Mouse (Mus musculus) intestine, embryonic 14.5 days (tissue): Measurements from ENCODE around the gene Slc44a5. TPM values are rescaled to one million over a fixed set of nuclear protein-coding genes. Genes with fewer than 3 reads are reported as not detected.

Experiments used
- ATAC-seq: fragments of 200-750 bp; cut with Nextera tagmentation; replicated peaks from 2 replicates; pipeline ENCODE4 v1.8.0; 2017; ENCODE audit warnings: low read depth, moderate number of reproducible peaks, moderate TSS enrichment, moderate library complexity; ENCODE audit not compliant: low FRiP score, low TSS enrichment
- DNase-seq: peaks from one replicate; pipeline ENCODE4 v3.0.0-alpha.2; 2018; ENCODE audit warnings: low spot score
- H3K27ac ChIP-seq: fragments of 300-500 bp; sonication (generic); 2 replicates; pipeline ENCODE4 v1.5.1; 2014; ENCODE audit warnings: low read depth, mild to moderate bottlenecking, control low read depth
- H3K27me3 ChIP-seq: fragments of 300-500 bp; sonication (generic); replicated peaks from 2 replicates; pipeline ENCODE4 v1.6.1; 2014; ENCODE audit warnings: low read length, control low read depth; ENCODE audit not compliant: control insufficient read depth, insufficient read depth
- H3K36me3 ChIP-seq: fragments of 300-500 bp; sonication (generic); 2 replicates; pipeline ENCODE4 v1.6.1; 2014; ENCODE audit warnings: low read length, control low read depth; ENCODE audit not compliant: control insufficient read depth, insufficient read depth
- H3K4me1 ChIP-seq: fragments of 300-500 bp; sonication (generic); replicated peaks from 2 replicates; pipeline ENCODE4 v1.6.1; 2014; ENCODE audit warnings: low read length, control low read depth, mixed read lengths; ENCODE audit not compliant: control insufficient read depth, insufficient read depth
- H3K4me2 ChIP-seq: fragments of 300-500 bp; sonication (generic); 2 replicates; pipeline ENCODE4 v1.6.1; 2014; ENCODE audit warnings: low read length
- H3K4me3 ChIP-seq: fragments of 300-500 bp; sonication (generic); 2 replicates; pipeline ENCODE4 v1.5.1; 2014; ENCODE audit warnings: low read depth, low read length, control low read depth, mixed read lengths
- H3K9ac ChIP-seq: fragments of 300-500 bp; sonication (generic); 2 replicates; pipeline ENCODE4 v1.6.1; 2014; ENCODE audit warnings: mild to moderate bottlenecking, low read length
- H3K9me3 ChIP-seq: fragments of 300-500 bp; sonication (generic); 2 replicates; pipeline ENCODE4 v1.6.1; 2016; ENCODE audit warnings: low read length, control low read depth; ENCODE audit not compliant: control insufficient read depth
- WGBS: fragments of 180-500 bp; shearing (Covaris S2); extraction: QIAGEN DNeasy Blood & Tissue Kit; methylation state at CpG from one replicate; pipeline ENCODE4 v1.1.7; 2014; 5-methylcytosine and 5-hydroxymethylcytosine counted together
- polyA plus RNA-seq: library from polyadenylated mRNA; unstranded; fragments of >200 nt; fragmentation: Nextera tagmentation; extraction: Ambion mirVana; gene quantifications from 2 replicates; pipeline ENCODE4 v1.2.1, GENCODE M21; 2014

Slc44a5 gene
- polyA plus RNA-seq, 1 experiment from 2014 or later, result 1.5 TPM

DNA sequence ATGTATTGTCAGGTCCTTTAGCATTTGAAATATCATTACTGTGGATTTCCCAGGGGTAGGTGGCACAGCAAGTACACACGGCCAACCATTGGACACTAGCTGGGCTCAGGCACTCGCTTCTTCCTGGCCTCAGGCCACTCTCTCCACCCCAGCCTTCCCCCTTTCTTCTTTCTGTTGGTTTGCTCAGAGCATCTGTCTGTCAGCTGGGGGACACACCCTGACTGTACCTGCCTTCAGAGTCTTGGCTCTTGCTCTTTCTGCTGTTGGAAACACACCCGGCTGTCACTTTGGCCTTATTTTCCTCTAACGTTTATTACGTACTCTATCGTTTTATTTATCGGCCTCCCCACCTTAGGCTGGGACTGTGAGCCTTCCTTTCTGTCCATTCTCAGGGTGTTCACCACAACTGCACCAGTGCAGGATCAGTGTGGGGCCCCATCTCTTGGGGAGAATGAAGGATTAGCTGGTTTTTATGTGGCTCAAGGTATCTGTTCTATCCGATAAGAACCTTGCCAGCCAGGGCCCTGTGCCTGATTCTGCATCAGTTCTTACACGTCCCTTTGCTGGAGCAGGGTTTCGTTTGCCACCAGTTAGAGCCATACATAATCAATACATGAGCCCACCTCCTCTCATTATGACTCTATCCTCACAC is 220.1 kb downstream of the Slc44a5 start:
- WGBS, result 61% methylated on average over 10 of the region's 10 CpGs
- Histone ChIP-seq H3K27ac (no peak overlapping the region), H3K4me3 (no peak overlapping the region), H3K9ac (no peak overlapping the region), H3K36me3 (no peaks in the 10 kb centered on the region), H3K4me2 (no peak overlapping the region), H3K4me1 (peaks cover 19% of the 10 kb centered on the region), H3K27me3 (no peaks in the 10 kb centered on the region), H3K9me3 (no peaks in the 10 kb centered on the region)
- no peak for DNase-seq
- no peak for ATAC-seq

DNA sequence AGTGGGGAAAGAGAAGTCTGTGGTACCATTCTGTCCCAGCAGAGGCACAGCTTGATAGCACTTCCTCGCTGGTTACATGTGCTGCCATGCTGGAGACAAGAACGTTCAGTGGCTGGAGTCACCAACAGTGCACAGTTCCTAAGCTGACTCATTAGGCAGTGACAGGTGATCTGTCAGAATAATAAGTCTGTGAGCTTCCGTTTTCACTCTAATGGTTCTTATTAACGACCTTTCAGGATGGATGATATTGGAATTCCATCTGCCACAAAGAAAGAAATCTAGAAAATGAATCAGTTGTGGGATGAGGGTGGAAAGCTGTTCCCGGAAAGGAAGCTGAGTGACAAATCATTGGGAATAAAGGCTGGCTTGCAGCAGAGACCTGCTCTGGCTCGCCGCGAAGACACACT is 227.2 kb downstream of the Slc44a5 start:
- no peak overlapping the region for H3K4me3 ChIP-seq
- no peak overlapping the region for H3K9ac ChIP-seq
- WGBS, result 40% methylated on average over 8 of the region's 8 CpGs
- no peaks in the 10 kb centered on the region for H3K27me3 ChIP-seq
- DNase-seq, result no peak
- no peaks in the 10 kb centered on the region for H3K4me1 ChIP-seq
- H3K9me3 ChIP-seq, result no peaks in the 10 kb centered on the region
- no peaks in the 10 kb centered on the region for H3K36me3 ChIP-seq
- H3K27ac ChIP-seq, result no peak overlapping the region
- no peak overlapping the region for H3K4me2 ChIP-seq
- no peak for ATAC-seq

DNA sequence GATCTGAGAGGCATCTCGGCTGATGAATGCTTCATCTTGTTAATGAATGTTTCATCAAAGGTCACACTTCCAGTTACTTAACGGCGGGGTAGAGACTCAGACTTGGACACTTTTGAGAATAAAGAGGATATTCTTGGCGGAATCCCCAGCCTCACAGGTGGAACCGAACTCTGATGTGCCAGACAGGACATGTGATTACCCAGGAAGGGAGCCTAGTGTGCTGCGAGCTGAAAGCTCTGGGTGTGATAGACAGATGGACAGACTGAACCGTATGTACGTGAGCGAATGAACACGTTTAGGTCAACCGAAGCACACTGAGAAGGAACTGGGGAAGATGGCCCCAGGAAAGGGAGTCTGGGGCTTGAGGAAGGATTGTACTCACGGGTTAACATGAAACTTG is 228.6 kb downstream of the Slc44a5 start:
- Histone ChIP-seq H3K4me2 (no peak overlapping the region), H3K9ac (no peak overlapping the region), H3K9me3 (no peaks in the 10 kb centered on the region), H3K4me1 (no peaks in the 10 kb centered on the region), H3K27ac (no peak overlapping the region), H3K36me3 (no peaks in the 10 kb centered on the region), H3K27me3 (no peaks in the 10 kb centered on the region), H3K4me3 (no peak overlapping the region)
- DNase-seq, result no peak
- WGBS, result 94% methylated on average over 12 of the region's 12 CpGs
- ATAC-seq, result no peak

DNA sequence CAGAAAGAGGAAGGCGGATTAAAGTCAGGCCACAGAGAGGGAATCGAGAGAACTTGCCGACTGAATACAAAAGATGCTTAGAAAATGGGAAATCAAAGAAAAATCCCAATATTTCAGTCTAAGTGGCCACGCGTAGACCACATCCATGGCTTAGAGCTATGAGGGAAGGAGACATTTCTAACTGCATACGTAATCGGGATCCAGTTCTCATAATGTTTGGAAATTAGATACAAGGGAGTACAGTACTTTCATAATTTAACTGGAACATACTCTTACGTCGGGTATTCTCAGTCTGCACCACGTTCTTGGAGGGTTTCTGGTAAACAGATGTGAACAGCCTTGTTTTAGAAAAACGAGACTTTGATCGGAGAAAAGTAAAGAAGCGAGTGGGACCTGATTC is 229.1 kb downstream of the Slc44a5 start:
- no peak for DNase-seq
- H3K9me3 ChIP-seq, result no peaks in the 10 kb centered on the region
- H3K36me3 ChIP-seq, result no peaks in the 10 kb centered on the region
- H3K27ac ChIP-seq, result no peak overlapping the region
- no peak overlapping the region for H3K4me2 ChIP-seq
- H3K9ac ChIP-seq, result no peak overlapping the region
- WGBS, result 89% methylated on average over 13 of the region's 13 CpGs
- no peaks in the 10 kb centered on the region for H3K27me3 ChIP-seq
- no peak for ATAC-seq
- H3K4me3 ChIP-seq, result no peak overlapping the region
- no peaks in the 10 kb centered on the region for H3K4me1 ChIP-seq

DNA sequence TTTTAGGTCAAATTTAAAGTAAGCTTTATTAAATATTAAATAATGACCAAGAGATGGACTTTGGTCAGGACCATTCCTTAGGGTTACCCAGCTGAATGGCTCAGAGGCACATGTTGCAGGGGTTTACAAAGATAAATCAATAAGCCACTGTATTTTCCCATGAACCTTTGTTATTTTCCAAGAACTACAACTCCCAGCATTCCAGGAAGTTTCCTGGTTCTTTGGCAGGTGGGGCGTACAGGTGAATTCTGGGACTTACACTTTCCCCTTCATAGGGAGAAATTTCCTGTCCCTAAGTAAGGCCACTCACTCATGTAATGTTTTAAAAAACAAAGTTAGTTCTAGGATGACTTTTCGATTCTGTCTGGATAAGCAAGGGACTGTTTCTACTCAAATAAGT is 235.2 kb downstream of the Slc44a5 start:
- Histone ChIP-seq H3K27ac (no peak overlapping the region), H3K27me3 (no peaks in the 10 kb centered on the region), H3K4me1 (peaks cover 5% of the 10 kb centered on the region; the same call in 1 of the 2 replicates), H3K4me2 (no peak overlapping the region), H3K9me3 (no peaks in the 10 kb centered on the region), H3K9ac (no peak overlapping the region), H3K4me3 (no peak overlapping the region), H3K36me3 (no peaks in the 10 kb centered on the region)
- DNase-seq (no peak), ATAC-seq (no peak)
- WGBS, result 92% methylated on average over 2 of the region's 2 CpGs

DNA sequence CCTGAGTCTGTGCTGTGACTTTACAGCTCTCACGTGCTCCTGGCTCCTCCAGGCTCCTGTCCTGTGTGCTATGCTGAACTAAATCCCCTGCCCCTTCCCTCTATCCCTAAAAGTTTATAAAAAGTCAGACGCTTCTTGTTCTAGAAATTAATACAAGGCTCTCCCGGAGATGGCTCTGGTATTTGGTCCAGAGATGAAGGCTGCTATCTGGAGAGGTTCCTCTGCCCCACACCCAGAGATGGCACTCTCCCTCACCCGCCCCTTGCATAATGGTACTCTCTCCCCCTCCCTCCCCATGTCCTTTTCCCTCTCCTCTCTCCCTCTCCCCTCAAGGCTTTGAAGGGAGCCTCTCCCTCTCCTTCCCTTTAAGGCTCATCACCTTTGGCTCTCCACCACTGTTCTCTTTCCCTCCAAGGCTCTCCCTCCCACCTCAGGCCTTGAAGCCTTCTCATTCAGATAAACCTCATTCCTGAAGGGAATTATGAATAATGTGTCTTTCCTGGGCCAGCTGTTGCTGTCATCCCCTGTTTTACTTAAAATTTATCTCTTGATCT is 236.0 kb downstream of the Slc44a5 start:
- DNase-seq (no peak), ATAC-seq (no peak)
- Histone ChIP-seq H3K9me3 (no peaks in the 10 kb centered on the region), H3K27me3 (no peaks in the 10 kb centered on the region), H3K4me3 (no peak overlapping the region), H3K4me2 (no peak overlapping the region), H3K27ac (no peak overlapping the region), H3K9ac (no peak overlapping the region), H3K36me3 (no peaks in the 10 kb centered on the region), H3K4me1 (peaks cover 5% of the 10 kb centered on the region; the same call in 1 of the 2 replicates)
- 24% methylated on average over 4 of the region's 4 CpGs for WGBS

DNA sequence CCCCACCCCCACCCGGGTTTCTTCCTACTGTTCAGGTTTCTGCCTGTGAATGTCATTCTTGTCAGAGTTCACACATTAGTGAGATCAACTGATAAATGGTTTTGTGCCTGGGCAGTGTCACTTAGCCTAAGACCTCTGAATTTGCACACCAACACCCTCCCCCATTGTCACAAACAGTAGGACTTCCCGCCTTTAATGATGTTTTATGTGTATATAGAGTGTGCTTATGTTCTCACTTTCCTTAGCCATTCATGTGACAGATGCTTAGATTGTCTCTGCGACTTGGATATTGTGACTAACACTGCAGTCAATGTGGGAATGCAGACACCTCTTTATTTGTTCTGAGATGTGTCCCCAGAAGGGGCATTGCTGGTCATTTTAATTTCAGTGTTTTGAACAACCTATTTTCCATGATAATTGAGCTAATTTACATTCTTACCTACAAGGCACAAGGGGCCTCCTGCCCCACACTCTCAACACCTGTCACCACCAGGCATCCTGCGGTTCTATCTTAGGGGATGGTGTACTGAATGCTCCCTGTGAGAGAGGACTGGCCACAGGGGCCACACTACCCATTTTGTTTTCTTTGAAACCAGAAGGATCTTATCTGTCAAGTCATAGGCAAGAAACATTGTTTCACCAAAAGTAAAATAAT is 236.7 kb downstream of the Slc44a5 start:
- Histone ChIP-seq H3K9ac (no peak overlapping the region), H3K4me1 (peaks cover 5% of the 10 kb centered on the region; the same call in 1 of the 2 replicates), H3K4me3 (no peak overlapping the region), H3K4me2 (no peak overlapping the region), H3K9me3 (no peaks in the 10 kb centered on the region), H3K27me3 (no peaks in the 10 kb centered on the region), H3K27ac (no peak overlapping the region), H3K36me3 (no peaks in the 10 kb centered on the region)
- DNase-seq (no peak), ATAC-seq (no peak)
- 22% methylated on average over 4 of the region's 4 CpGs for WGBS

DNA sequence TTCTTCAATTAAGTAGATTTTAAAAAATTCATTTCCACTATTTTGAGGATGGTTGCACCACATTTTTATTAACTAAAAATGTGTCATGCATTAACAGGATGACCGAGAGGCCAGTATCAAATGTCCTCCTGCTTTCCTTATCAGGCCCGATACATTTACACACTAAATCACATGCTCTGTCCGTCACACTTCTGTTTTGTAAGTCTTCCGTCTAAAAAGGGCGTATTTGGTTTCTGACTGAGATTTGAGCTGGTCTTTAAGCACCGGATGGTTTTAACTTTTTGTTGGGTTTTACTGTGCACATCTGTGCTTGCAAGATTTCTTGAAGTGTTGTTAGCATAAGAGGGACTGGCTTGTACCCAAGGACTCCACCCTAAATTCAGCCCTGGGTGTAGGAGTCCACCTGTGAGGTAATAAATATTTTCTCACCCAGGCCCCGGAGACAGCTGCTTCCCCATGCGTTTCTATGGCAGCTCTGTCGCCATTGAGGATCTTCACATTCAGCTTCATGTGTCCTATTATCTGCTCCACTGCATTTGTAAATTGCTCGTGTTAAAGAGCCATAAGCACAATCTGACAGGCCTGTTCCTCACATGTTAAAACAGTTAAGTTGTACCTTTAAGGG is 237.3 kb downstream of the Slc44a5 start:
- 52% methylated on average over 10 of the region's 10 CpGs for WGBS

More for the DNA sequence above, 237.3 kb downstream of the Slc44a5 start:
- Histone ChIP-seq H3K9me3 (no peaks in the 10 kb centered on the region), H3K4me3 (no peak overlapping the region), H3K27me3 (no peaks in the 10 kb centered on the region), H3K4me1 (peaks cover 5% of the 10 kb centered on the region; the same call in 1 of the 2 replicates), H3K36me3 (no peaks in the 10 kb centered on the region), H3K9ac (no peak overlapping the region), H3K27ac (no peak overlapping the region), H3K4me2 (no peak overlapping the region)
- DNase-seq (no peak), ATAC-seq (no peak)
